ENCODE assay signal across 16 mouse cellular contexts in genomic region chr5:74932206-74932605, GRCm38 (mm10).
A peak's percentile ranks its signal among the peaks of the same experiment; 100 is the strongest.
DNase-seq lines count a peak whose midpoint lies in the region; ATAC-seq and TF ChIP-seq lines count a peak whose summit lies in the region.
"Had no signal": no experiment of that assay in that cellular context is flagged by ENCODE, and none has a peak within 500 bp of the region (broad histone marks: within the 10 kb centered on the region; RNA-seq: fewer than 3 reads in every experiment).

No protein-coding gene starts in this region.

- TF ChIP-seq CTCF in lung, embryonic 14.5 days (IDR thresholded peaks at IDR 0.05; ENCODE audit: low read depth) = 0 out of 2 replicates have a peak, but pooled peaks have one; percentile 13

- no peak for DNase-seq in heart, postnatal 10 days
- DNase-seq in lung, embryonic 14.5 days = peak; percentile 72
- DNase-seq in lung, postnatal 36 days = no peak
- DNase-seq in layer of hippocampus, adult 8-10 months (ENCODE audit: low spot score in 2 of 2) = no peak
- DNase-seq: adrenal gland, adult 8-10 months; cerebellum, adult 11-12 months; heart, postnatal 36 days; thymus, postnatal 14 days had no signal

- no peak overlapping the region; a peak in 1 of 4 replicates for H3K4me3 ChIP-seq in heart, embryonic 14.5 days (ENCODE audit: control insufficient read depth in 1 of 2, insufficient read depth in 1 of 2, low read depth in 1 of 2, low read length in 2 of 2)
- H3K4me3 ChIP-seq in lung, embryonic 14.5 days (ENCODE audit: low read depth, low read length) = no peak overlapping the region
- no peak overlapping the region; the same call in 1 of the 2 replicates for H3K4me3 ChIP-seq in intestine, embryonic 16.5 days (ENCODE audit: low read length)
- H3K4me3 ChIP-seq in limb, embryonic 12.5 days (replicated peaks) = no peak overlapping the region
- H3K4me3 ChIP-seq: embryonic facial prominence, embryonic 13.5 days; liver, embryonic 15.5 days; midbrain, embryonic 10.5 days; neural tube, embryonic 13.5 days had no signal

- WGBS in heart, embryonic 14.5 days = 61% methylated on average over 13 of the region's 13 CpGs
- WGBS in lung, embryonic 14.5 days = 22% methylated on average over 13 of the region's 13 CpGs
- 40% methylated on average over 13 of the region's 13 CpGs for WGBS in intestine, embryonic 16.5 days
- 60% methylated on average over 13 of the region's 13 CpGs for WGBS in limb, embryonic 12.5 days

- H3K27me3 ChIP-seq in heart, embryonic 14.5 days (ENCODE audit: control insufficient read depth, insufficient read depth, low read length) = no peaks in the 10 kb centered on the region
- no peaks in the 10 kb centered on the region for H3K27me3 ChIP-seq in lung, embryonic 14.5 days (ENCODE audit: insufficient read depth, low read length)
- H3K27me3 ChIP-seq in intestine, embryonic 16.5 days (replicated peaks; ENCODE audit: control insufficient read depth, insufficient read depth, low read length) = no peaks in the 10 kb centered on the region
- H3K27me3 ChIP-seq in limb, embryonic 12.5 days = no peaks in the 10 kb centered on the region; the same call in 1 of the 2 replicates
- H3K27me3 ChIP-seq: embryonic facial prominence, embryonic 13.5 days; liver, embryonic 15.5 days had no signal

- peaks cover 14 to 24% of the 10 kb centered on the region in 2 experiments for H3K4me1 ChIP-seq in heart, embryonic 14.5 days (ENCODE audit: control insufficient read depth in 2 of 2, insufficient read depth in 2 of 2, low read length in 2 of 2)
- H3K4me1 ChIP-seq in lung, embryonic 14.5 days (ENCODE audit: insufficient read depth) = 0 out of 2 replicates have a peak, but pooled peaks cover 6% of the 10 kb centered on the region
- H3K4me1 ChIP-seq in intestine, embryonic 16.5 days (ENCODE audit: control insufficient read depth, insufficient read depth, low read length) = no peaks in the 10 kb centered on the region
- peaks cover 18% of the 10 kb centered on the region for H3K4me1 ChIP-seq in limb, embryonic 12.5 days (replicated peaks)
- H3K4me1 ChIP-seq: embryonic facial prominence, embryonic 13.5 days; liver, embryonic 15.5 days; midbrain, embryonic 10.5 days; neural tube, embryonic 13.5 days had no signal

- intact Hi-C loops in heart, postnatal 10 days (cut with DNase I) = no loop called here

- H3K4me2 ChIP-seq in heart, embryonic 14.5 days (ENCODE audit: low read length) = peak overlapping the region; percentile 56
- H3K4me2 ChIP-seq in lung, embryonic 14.5 days = peak overlapping the region; percentile 46
- H3K4me2 ChIP-seq in intestine, embryonic 16.5 days (ENCODE audit: low read depth, low read length) = peak overlapping the region; percentile 38
- peak overlapping the region; percentile 37 for H3K4me2 ChIP-seq in limb, embryonic 12.5 days
- H3K4me2 ChIP-seq: embryonic facial prominence, embryonic 13.5 days; liver, embryonic 15.5 days; neural tube, embryonic 13.5 days had no signal

- peak overlapping the region; percentile 53 to 75 for H3K27ac ChIP-seq in heart, embryonic 14.5 days (replicated peaks in 1 of 2; ENCODE audit: control insufficient read depth in 1 of 2, insufficient read depth in 1 of 2, low read depth in 2 of 2, low read length in 2 of 2)
- H3K27ac ChIP-seq in lung, embryonic 14.5 days (ENCODE audit: low read depth) = peak overlapping the region; percentile 30; the same call in 1 of the 2 replicates
- no peak overlapping the region for H3K27ac ChIP-seq in intestine, embryonic 16.5 days (ENCODE audit: low read length)
- peak overlapping the region; percentile 75 for H3K27ac ChIP-seq in limb, embryonic 12.5 days
- H3K27ac ChIP-seq: embryonic facial prominence, embryonic 13.5 days; liver, embryonic 15.5 days; midbrain, embryonic 10.5 days; neural tube, embryonic 13.5 days had no signal

- no peaks in the 10 kb centered on the region for H3K9me3 ChIP-seq in heart, embryonic 14.5 days (ENCODE audit: control insufficient read depth, low read length)
- no peaks in the 10 kb centered on the region for H3K9me3 ChIP-seq in lung, embryonic 14.5 days (ENCODE audit: low read depth, low read length)
- H3K9me3 ChIP-seq in intestine, embryonic 16.5 days (ENCODE audit: control insufficient read depth, low read length) = no peaks in the 10 kb centered on the region
- no peaks in the 10 kb centered on the region for H3K9me3 ChIP-seq in limb, embryonic 12.5 days
- H3K9me3 ChIP-seq: embryonic facial prominence, embryonic 13.5 days; liver, embryonic 15.5 days; midbrain, embryonic 10.5 days; neural tube, embryonic 13.5 days had no signal

- ATAC-seq in heart, embryonic 14.5 days (ENCODE audit: insufficient number of reproducible peaks, insufficient read depth, low FRiP score, low read depth) = no peak
- no peak for ATAC-seq in lung, embryonic 14.5 days (ENCODE audit: insufficient read depth)
- no peak for ATAC-seq in intestine, embryonic 16.5 days
- no peak for ATAC-seq in limb, embryonic 12.5 days (ENCODE audit: insufficient number of reproducible peaks, insufficient read depth, low FRiP score, low TSS enrichment, low read depth)
- no peak for ATAC-seq in megakaryocyte-erythroid progenitor cell, adult 5-6 weeks (replicated peaks; ENCODE audit: low FRiP score, low TSS enrichment, poor library complexity, severe bottlenecking)

- no peak overlapping the region; the same call in 1 of the 2 replicates for H3K9ac ChIP-seq in heart, embryonic 14.5 days (ENCODE audit: low read length)
- H3K9ac ChIP-seq in lung, embryonic 14.5 days = no peak overlapping the region
- H3K9ac ChIP-seq in intestine, embryonic 16.5 days (ENCODE audit: low read depth, low read length) = no peak overlapping the region
- no peak overlapping the region for H3K9ac ChIP-seq in limb, embryonic 12.5 days (replicated peaks)
- H3K9ac ChIP-seq: embryonic facial prominence, embryonic 13.5 days; liver, embryonic 15.5 days; neural tube, embryonic 13.5 days had no signal

- no peaks in the 10 kb centered on the region for H3K36me3 ChIP-seq in heart, embryonic 14.5 days (ENCODE audit: control insufficient read depth, insufficient read depth, low read length)
- no peaks in the 10 kb centered on the region for H3K36me3 ChIP-seq in lung, embryonic 14.5 days (ENCODE audit: insufficient read depth)
- H3K36me3 ChIP-seq in intestine, embryonic 16.5 days (ENCODE audit: control insufficient read depth, insufficient read depth, low read length) = no peaks in the 10 kb centered on the region
- no peaks in the 10 kb centered on the region for H3K36me3 ChIP-seq in limb, embryonic 12.5 days
- H3K36me3 ChIP-seq: embryonic facial prominence, embryonic 13.5 days; liver, embryonic 15.5 days; midbrain, embryonic 10.5 days; neural tube, embryonic 13.5 days had no signal
